Mouse (Mus musculus): Measurements from ENCODE around the gene Vmn2r121. TPM values are rescaled to one million over a fixed set of nuclear protein-coding genes. Genes with fewer than 3 reads are reported as not detected.

Gene Vmn2r121
- not detected in 2 replicates for polyA plus RNA-seq (2012; rRNA removed)

GRCm38 (mm10) chrX:124135852-124136251, at the start of gene Vmn2r121:
TSS of gene Vmn2r121 (minus strand) at chrX:124135952.

Data from central nervous system, embryonic 18 days (tissue).